Mouse (Mus musculus) spleen, postnatal 0 days (tissue): Measurements from ENCODE around the gene Cdk5r2. TPM values are rescaled to one million over a fixed set of nuclear protein-coding genes. Genes with fewer than 3 reads are reported as not detected.

Experiments
- microRNA counts: library from miRNA; unstranded; fragments of <30 nt; microRNA quantifications from one replicate; lab custom pipeline; 2015
- polyA plus RNA-seq: library from polyadenylated mRNA; unstranded; fragments of >200 nt; fragmentation: Nextera tagmentation; extraction: Ambion mirVana; gene quantifications from 2 replicates; pipeline ENCODE4 v1.2.1, GENCODE M21; 2015

Cdk5r2 gene
- not detected in 2 replicates for polyA plus RNA-seq

DNA sequence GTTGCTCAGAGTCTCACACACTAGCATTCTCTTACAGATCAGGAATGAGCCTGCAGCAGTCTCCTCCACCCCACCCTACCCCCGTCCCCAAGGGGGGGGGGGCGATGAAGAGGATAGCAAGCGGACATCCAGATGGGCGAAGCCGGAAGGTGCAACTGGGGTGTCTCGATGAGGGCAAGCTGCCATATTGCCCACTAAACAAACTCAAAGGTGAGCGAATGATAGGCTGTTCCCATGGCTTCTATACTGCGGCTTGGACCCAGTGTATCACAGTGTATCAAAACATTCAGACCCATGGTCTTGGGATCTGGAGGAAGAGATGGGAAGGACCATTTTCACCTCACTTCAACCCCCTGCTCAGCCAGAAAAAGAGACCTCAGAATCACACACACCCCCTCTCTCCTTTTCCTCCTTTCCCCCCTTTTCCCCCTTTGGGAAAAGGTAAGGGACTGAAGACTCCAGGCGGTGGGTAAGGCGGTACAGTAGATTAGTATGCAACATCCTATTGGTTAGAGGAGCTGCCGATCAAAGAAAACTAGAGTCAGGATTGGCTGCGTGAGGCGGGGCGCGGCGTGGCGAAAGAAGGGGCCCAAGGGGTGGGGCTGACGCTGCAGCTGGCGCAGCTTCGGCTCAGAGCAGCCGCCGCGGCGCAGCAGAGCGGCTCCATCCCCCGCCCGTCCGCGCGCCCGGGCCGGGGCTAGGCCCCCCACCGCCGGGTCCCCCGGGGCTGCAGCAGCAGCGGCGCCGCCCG, at the start of gene Cdk5r2:
Gene Cdk5r2, plus strand, starts transcription at position 629 of the 751 bp plus-strand sequence.

GRCm38 (mm10) chr1:74885369-74886042, 30.8 kb downstream of the Cdk5r2 start, which contains the start of gene Fev:
Gene Fev, minus strand, starts transcription at chr1:74885419.

GRCm38 (mm10) chr1:74893134-74893855, 38.6 kb downstream of the Cdk5r2 start, which contains the start of gene Cryba2:
Gene Cryba2, minus strand, starts transcription at chr1:74893143.

MicroRNAs within 50 kb of the gene (microRNA counts, 519-probe panel; counts per million panel counts)
- 3,854 counts per million, percentile 14 among the panel's probes with 10 or more counts for microRNA mmu-miR-375 (lab: Ali Mortazavi, UCI)

Other genes starting within 250 kb of the Cdk5r2 start
- gene Ttll4, start 193.2 kb upstream of the Cdk5r2 start, polyA plus RNA-seq = 3.6 and 6.4 TPM in 2 replicates
- gene Cyp27a1, start 141.4 kb upstream of the Cdk5r2 start, polyA plus RNA-seq = 5.8 and 8.5 TPM in 2 replicates
- 0.16 and 0.23 TPM in 2 replicates for gene Prkag3, start 105.7 kb upstream of the Cdk5r2 start, polyA plus RNA-seq
- 2.1 and 3.0 TPM in 2 replicates for gene Wnt6, start 83.0 kb upstream of the Cdk5r2 start, polyA plus RNA-seq
- 0.12 and 0.21 TPM in 2 replicates for gene Wnt10a, start 63.4 kb upstream of the Cdk5r2 start, polyA plus RNA-seq
- gene Fev, start 30.5 kb downstream of the Cdk5r2 start, polyA plus RNA-seq = not detected in 2 replicates
- gene Cryba2, start 38.2 kb downstream of the Cdk5r2 start, polyA plus RNA-seq = not detected in 2 replicates
- gene Cfap65, start 80.7 kb downstream of the Cdk5r2 start, polyA plus RNA-seq = not detected in 2 replicates
- 1.7 and 2.4 TPM in 2 replicates for gene Ihh, start 96.7 kb downstream of the Cdk5r2 start, polyA plus RNA-seq